Mouse (Mus musculus): ENCODE data around the gene Stt3a.

Stt3a gene

DNA sequence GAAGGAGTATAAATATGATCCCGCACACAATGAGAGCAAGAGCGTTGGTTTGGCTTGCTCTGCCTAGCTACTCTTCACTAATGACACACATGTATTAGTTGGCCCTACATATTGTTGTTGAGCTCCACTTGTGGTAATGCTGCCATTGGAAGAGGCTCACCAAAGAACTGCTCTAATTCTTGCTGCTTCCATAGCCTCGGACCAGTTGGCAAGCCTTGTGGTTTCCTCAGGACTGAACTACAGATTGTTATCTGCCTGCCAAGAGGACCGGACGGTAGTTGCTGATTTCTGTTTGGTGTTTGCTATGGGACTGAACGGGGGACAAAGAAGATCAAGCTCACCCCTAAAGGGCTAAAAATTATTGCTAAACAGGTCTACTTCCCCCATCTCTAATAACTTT is 60.2 kb downstream of the Stt3a start:
- DNase-seq, result no peak

DNA sequence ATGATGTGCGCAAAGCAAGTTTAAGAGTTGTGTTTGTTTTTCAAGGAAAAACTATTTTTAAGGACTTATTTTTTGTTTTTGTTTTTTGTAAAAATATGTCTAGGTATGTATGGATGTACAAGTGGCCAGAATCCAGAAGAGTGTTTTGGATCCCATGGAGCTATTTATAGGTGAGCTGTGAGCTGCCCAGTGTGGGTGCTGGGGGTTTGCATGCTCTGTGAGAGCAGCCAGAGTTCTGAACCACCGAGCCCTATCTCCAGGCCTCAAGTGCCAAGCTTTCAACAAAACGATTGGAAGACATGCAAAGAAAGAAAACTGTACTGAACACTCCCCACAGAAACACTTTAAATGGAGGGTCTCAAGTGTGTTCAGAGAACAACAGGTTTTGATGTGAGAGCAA is 61.6 kb downstream of the Stt3a start:
- no peak for DNase-seq

DNA sequence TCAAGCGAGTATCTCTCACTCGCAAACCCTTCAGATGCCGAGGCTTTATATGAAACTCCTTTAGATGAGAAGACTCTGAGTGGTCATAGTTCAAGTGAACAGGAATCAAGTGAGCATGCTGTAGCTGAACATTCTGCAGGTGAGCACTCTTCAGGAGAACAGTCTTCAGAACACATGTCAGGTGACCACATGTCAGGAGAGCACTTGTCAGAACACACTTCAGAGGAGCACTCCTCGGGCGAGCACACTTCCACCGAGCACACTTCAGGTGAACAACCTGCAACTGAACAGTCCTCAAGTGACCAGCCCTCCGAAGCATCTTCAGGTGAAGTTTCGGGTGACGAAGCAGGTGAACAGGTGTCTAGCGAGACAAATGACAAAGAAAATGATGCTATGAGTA is 73.2 kb downstream of the Stt3a start:
- DNase-seq, result no peak

DNA sequence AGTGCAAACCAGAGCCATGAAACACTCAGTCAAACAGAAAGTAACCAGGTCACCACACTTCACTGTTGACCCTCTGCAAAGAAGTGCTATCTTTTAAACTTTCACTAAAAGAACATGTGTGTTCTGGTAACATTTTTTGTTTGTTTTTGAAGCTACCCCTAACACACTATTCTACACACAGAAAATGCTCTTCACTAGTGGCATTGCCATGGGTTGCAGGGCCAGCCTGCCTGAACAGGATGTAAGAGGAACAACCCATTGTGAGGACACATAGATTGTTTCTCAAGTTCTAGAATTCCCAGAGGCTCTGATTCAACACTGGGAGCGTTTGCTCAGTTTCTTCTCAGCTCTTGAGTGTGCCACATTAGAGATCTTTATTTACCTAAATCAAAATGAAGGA is 74.6 kb downstream of the Stt3a start, which contains the start of gene Acrv1:
Acrv1 (plus strand) TSS at position 301 of the 400 bp plus-strand sequence.
- no peak for DNase-seq

DNA sequence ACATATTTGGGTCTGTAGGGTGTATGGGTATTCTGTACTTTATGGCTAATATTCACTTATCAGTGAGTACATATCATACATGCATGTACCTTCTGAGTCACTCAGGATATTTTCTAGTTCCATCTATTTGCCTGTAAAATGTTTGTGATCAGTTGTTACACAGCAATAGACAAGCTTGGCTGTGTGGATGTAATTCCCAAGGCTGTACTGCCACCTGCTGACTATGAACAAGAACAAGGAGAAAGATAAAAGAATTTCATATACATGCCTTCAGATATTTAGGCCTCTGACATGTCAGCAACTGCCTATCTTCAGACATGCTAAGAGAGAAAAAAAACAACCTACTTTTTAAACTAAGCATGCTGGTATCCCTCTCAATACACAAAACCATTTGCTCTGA is 80.2 kb downstream of the Stt3a start:
- DNase-seq, result no peak

DNA sequence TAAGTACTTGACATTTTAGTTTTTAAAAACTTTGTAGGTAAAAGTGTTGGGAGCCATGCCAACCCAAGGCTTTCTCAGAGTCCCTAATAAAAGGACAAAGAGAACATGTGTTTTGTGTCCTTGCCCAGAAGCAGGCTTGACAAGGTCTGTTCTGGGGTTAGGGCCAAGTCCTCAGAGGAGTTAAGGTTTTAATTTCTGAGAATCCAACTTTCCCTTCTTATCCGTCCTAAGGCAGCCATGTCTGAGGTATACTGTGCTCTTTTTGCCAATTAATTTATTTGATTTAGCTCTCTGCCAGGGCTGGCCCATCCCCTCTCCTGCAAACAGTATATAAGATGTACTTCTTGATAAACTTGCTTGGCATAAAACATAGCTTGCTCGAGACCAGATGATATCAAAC is 86.1 kb downstream of the Stt3a start:
- DNase-seq, result no peak

All from heart, adult 11 months (tissue).